Mouse (Mus musculus): ENCODE data around the gene Agap1. TPM values are rescaled to one million over a fixed set of nuclear protein-coding genes. Genes with fewer than 3 reads are reported as not detected.

Agap1 gene
- total and polyA plus RNA-seq, 2 experiments from 2014 or later, result 40.1 to 108 TPM

GRCm38 (mm10) chr1:89457126-89458031, 2.8 kb downstream of the Agap1 start:
- no peaks in the 10 kb centered on the region for H3K27me3 ChIP-seq (ENCODE audit: insufficient read depth, low read length)
- no peak overlapping the region for H3K9ac ChIP-seq
- peak overlapping the region; percentile 94 for H3K4me2 ChIP-seq (ENCODE audit: low read depth)
- no peaks in the 10 kb centered on the region for H3K9me3 ChIP-seq (ENCODE audit: low read length)
- ATAC-seq (no peak), DNase-seq (no peak)
- no peak overlapping the region for H3K4me3 ChIP-seq (ENCODE audit: low read depth, low read length)
- peaks cover 4% of the 10 kb centered on the region; the same call in 1 of the 2 replicates for H3K4me1 ChIP-seq (ENCODE audit: insufficient read depth)
- no peaks in the 10 kb centered on the region for H3K36me3 ChIP-seq (ENCODE audit: insufficient read depth)
- TF ChIP-seq CTCF (IDR thresholded peaks at IDR 0.05; ENCODE audit: low read depth), result no peak
- WGBS, result 76% methylated on average over 17 of the region's 17 CpGs
- no peak overlapping the region for H3K27ac ChIP-seq (ENCODE audit: low read depth, low read length)

GRCm38 (mm10) chr1:89461881-89462280, 7.3 kb downstream of the Agap1 start:
- H3K4me1 ChIP-seq (ENCODE audit: insufficient read depth), result peaks cover 5% of the 10 kb centered on the region; the same call in 1 of the 2 replicates
- ATAC-seq, result no peak
- no peaks in the 10 kb centered on the region for H3K27me3 ChIP-seq (ENCODE audit: insufficient read depth, low read length)
- H3K4me3 ChIP-seq (ENCODE audit: low read depth, low read length), result no peak overlapping the region
- no peak overlapping the region for H3K9ac ChIP-seq
- no peak for DNase-seq
- H3K36me3 ChIP-seq (ENCODE audit: insufficient read depth), result no peaks in the 10 kb centered on the region
- H3K27ac ChIP-seq (ENCODE audit: low read depth, low read length), result no peak overlapping the region
- 77% methylated on average over 5 of the region's 5 CpGs for WGBS
- no peak for TF ChIP-seq CTCF (IDR thresholded peaks at IDR 0.05; ENCODE audit: low read depth)
- no peak overlapping the region for H3K4me2 ChIP-seq (ENCODE audit: low read depth)
- no peaks in the 10 kb centered on the region for H3K9me3 ChIP-seq (ENCODE audit: low read length)

- Histone ChIP-seq H3K4me1 (ENCODE audit: insufficient read depth) (peaks cover 13% of the 10 kb centered on the region), H3K4me2 (ENCODE audit: low read depth) (no peak overlapping the region), H3K27me3 (ENCODE audit: insufficient read depth, low read length) (no peaks in the 10 kb centered on the region), H3K4me3 (ENCODE audit: low read depth, low read length) (no peak overlapping the region), H3K36me3 (ENCODE audit: insufficient read depth) (no peaks in the 10 kb centered on the region), H3K9ac (no peak overlapping the region), H3K27ac (ENCODE audit: low read depth, low read length) (no peak overlapping the region), H3K9me3 (ENCODE audit: low read length) (no peaks in the 10 kb centered on the region)
- 56% methylated on average over 8 of the region's 8 CpGs for WGBS
- TF ChIP-seq CTCF (IDR thresholded peaks at IDR 0.05; ENCODE audit: low read depth), result no peak
- DNase-seq, result no peak
- ATAC-seq, result no peak
Measured at GRCm38 (mm10) chr1:89463138-89463537, 8.5 kb downstream of the Agap1 start.

- peak; percentile 53 for DNase-seq
- no peak overlapping the region for H3K27ac ChIP-seq (ENCODE audit: low read depth, low read length)
- TF ChIP-seq CTCF (IDR thresholded peaks at IDR 0.05; ENCODE audit: low read depth), result no peak
- no peaks in the 10 kb centered on the region for H3K27me3 ChIP-seq (ENCODE audit: insufficient read depth, low read length)
- H3K4me3 ChIP-seq (ENCODE audit: low read depth, low read length), result no peak overlapping the region
- no peaks in the 10 kb centered on the region for H3K36me3 ChIP-seq (ENCODE audit: insufficient read depth)
- WGBS, result 21% methylated on average over 5 of the region's 5 CpGs
- H3K4me1 ChIP-seq (ENCODE audit: insufficient read depth), result peaks cover 13% of the 10 kb centered on the region
- ATAC-seq, result peak; percentile 70
- no peaks in the 10 kb centered on the region for H3K9me3 ChIP-seq (ENCODE audit: low read length)
- H3K4me2 ChIP-seq (ENCODE audit: low read depth), result no peak overlapping the region
- H3K9ac ChIP-seq, result no peak overlapping the region
Measured at GRCm38 (mm10) chr1:89465417-89466002, 10.9 kb downstream of the Agap1 start.

GRCm38 (mm10) chr1:89467321-89468069, 12.9 kb downstream of the Agap1 start:
- H3K36me3 ChIP-seq (ENCODE audit: insufficient read depth), result no peaks in the 10 kb centered on the region
- no peak overlapping the region for H3K9ac ChIP-seq
- no peaks in the 10 kb centered on the region for H3K9me3 ChIP-seq (ENCODE audit: low read length)
- H3K4me2 ChIP-seq (ENCODE audit: low read depth), result no peak overlapping the region
- H3K4me1 ChIP-seq (ENCODE audit: insufficient read depth), result peaks cover 13% of the 10 kb centered on the region
- DNase-seq, result no peak
- ATAC-seq, result no peak
- TF ChIP-seq CTCF (IDR thresholded peaks at IDR 0.05; ENCODE audit: low read depth), result no peak
- no peak overlapping the region for H3K27ac ChIP-seq (ENCODE audit: low read depth, low read length)
- 41% methylated on average over 6 of the region's 6 CpGs for WGBS
- H3K4me3 ChIP-seq (ENCODE audit: low read depth, low read length), result no peak overlapping the region
- no peaks in the 10 kb centered on the region for H3K27me3 ChIP-seq (ENCODE audit: insufficient read depth, low read length)

- Histone ChIP-seq H3K36me3 (ENCODE audit: insufficient read depth) (no peaks in the 10 kb centered on the region), H3K9ac (no peak overlapping the region), H3K4me1 (ENCODE audit: insufficient read depth) (peaks cover 13% of the 10 kb centered on the region), H3K4me2 (ENCODE audit: low read depth) (no peak overlapping the region), H3K27me3 (ENCODE audit: insufficient read depth, low read length) (no peaks in the 10 kb centered on the region), H3K4me3 (ENCODE audit: low read depth, low read length) (no peak overlapping the region), H3K9me3 (ENCODE audit: low read length) (no peaks in the 10 kb centered on the region), H3K27ac (ENCODE audit: low read depth, low read length) (no peak overlapping the region)
- no peak for ATAC-seq
- 72% methylated on average over 3 of the region's 3 CpGs for WGBS
- TF ChIP-seq CTCF (IDR thresholded peaks at IDR 0.05; ENCODE audit: low read depth), result no peak
- DNase-seq, result no peak
Measured at GRCm38 (mm10) chr1:89468141-89468540, 13.5 kb downstream of the Agap1 start.

Data from forebrain, postnatal 0 days (tissue).